Mouse (Mus musculus) testis, adult 2 months (tissue): ENCODE data around the gene Fchsd2.

ENCODE experiments used
- CTCF ChIP-seq: fragments of 200-500 bp; IDR thresholded peaks from 2 replicates; pipeline ENCODE4 v1.5.1; 2012; ENCODE audit warnings: low read depth, mild to moderate bottlenecking, inconsistent platforms, low read length, moderate library complexity; ENCODE audit not compliant: control insufficient read depth, insufficient read depth, insufficient replicate concordance
- POLR2A ChIP-seq: fragments of 200-500 bp; IDR thresholded peaks from 2 replicates; pipeline ENCODE4 v1.6.1; 2012; ENCODE audit warnings: low read depth, mild to moderate bottlenecking, inconsistent platforms, low read length, moderate library complexity; ENCODE audit not compliant: control insufficient read depth

DNA sequence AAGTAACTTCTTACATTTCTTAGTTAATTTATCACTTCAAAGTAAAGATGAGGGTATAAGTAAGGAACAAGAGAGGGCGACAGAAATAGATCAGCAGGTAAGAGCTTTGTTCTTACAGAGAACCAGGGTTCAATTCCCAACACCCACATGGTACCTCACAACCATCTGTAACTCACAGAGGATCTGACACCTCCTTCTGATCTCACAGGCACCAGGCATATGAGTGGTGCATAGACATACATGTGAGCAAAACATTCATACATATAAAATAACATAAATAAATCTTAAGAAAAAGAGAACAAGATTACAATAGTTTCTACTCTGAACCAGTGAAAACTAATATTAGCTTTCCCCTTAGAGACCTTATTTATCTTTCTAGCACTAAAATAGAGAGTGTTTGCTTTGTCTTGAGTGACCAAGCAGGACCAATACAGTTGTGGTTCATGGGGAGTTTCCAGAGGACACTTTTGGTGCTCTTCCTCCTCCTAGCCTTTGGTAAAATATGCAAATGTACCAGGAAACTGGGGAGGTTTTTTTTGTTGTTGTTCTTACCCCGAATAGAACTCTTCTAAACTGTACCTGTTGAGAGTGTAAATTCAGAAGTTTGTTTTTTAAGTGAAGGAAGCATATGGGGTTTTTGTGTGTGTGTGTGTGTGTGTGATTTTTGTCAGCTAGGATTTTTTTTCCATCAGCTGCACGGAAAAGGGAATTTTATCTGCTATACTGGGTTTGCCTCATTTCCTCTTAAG lies 121.0 kb downstream of the Fchsd2 start:
- TF ChIP-seq CTCF (no peak), POLR2A (no peak)
